Mouse (Mus musculus) kidney, adult 9 months (tissue): ENCODE measurements around the gene Syn3.

Source experiments
- DNase-seq: peaks from one replicate; pipeline ENCODE4 v3.0.0; 2022

The Syn3 gene

DNA sequence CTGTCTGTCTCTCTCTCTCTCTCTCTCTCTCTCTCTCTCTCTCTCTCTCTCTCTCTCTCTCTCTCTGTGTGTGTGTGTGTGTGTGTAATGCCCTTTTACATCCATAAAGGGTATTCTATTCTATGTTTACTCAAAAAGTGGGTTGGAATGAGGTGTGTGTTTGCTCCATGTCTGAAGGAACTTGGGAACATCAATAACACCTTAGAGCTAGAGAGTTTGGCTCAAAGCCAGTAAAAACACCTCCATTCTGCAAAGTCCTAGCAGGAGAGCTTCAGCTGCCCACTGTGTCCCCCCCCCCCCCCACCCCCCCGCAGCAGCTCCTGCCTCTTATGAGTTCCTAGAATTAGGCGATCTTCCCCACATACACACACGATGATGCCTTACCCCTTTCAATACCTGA lies 161.5 kb downstream of the Syn3 start:
- no peak for DNase-seq

DNA sequence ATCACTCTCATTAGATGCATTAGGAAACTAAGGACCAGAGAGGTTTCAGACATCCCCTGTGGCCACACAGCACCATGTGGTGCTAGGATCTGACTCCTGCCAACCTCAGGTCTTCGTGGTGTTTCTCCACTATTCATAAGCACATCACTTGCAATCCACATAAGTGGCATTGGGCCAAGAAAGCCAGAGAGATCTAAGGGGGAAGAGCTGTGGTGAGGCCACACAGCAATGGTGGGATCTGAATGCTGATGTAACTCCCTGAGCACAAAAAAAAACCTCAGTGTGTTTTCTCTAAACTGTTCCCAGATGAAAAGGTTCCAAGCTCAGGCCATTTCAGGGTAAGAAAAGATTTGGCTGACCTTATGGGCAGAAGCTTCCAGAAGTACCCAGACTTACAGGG lies 162.2 kb downstream of the Syn3 start:
- no peak for DNase-seq

DNA sequence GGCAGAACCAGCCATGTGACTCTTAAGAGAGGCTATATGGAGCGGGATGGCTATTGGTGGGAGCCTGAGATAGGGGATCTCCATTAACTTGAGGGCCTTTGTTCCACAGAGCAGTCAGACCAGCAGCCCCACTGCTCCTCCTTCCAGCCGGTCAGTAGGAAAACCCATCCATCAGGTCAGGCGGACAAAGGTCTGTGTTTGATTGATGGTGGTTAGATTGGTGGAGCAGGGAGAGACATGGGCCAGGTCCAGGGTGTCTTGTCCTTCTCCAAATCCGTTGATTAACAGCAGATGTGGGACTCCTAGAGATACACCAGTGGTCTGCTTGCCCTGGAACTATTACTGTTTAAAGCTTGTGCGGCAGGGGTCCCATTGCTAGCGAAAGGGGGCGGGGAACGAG lies 164.1 kb downstream of the Syn3 start:
- DNase-seq: no peak

DNA sequence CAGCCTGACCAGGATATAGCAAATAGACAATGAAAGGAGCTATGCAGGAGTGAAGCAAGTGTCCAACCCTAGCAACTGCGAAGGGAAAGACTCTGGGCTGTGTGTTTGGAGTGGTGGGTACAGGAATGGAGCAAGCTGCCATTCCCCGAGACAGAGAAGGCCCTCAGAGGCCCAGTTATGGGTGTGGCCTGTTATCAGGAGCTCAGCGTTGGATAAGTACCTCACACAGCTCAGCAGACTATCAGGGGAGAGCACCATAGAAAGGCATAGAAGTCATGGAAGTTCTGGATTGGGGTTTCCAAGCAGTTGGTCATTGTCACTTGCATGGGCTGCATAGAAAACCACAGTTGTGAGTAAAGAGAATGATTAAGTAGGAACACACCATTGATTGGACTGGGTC lies 165.8 kb downstream of the Syn3 start:
- no peak for DNase-seq

DNA sequence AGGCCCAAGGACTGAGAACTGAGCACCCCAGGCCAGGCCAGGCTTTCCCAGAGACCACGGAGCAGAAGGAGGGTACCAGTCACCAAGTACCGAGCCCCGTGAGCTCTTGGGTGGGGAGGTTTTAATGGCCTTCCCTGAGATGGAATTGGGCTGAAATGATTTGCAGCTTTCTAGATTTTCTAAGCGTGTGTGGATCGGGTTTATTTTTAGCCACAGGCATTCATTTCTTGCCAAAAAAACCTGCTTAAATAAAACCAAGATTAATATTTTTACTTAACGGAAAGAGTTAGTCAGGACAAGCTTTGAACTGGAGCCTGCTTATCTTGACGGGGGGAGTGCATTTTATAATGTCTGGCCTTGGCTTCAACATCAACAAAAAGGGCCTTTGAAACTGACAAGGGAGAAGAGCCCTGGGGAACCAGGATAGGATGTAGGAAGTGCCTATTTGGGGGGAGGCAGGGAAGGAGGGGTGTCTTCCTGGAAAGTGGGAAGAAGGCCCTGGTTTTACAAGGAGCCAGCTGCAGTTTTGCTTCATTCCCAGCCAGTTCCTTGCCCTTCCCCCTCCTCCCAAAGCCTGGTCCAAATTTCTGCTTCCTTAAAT lies 166.9 kb downstream of the Syn3 start:
- DNase-seq: peak; percentile 76

DNA sequence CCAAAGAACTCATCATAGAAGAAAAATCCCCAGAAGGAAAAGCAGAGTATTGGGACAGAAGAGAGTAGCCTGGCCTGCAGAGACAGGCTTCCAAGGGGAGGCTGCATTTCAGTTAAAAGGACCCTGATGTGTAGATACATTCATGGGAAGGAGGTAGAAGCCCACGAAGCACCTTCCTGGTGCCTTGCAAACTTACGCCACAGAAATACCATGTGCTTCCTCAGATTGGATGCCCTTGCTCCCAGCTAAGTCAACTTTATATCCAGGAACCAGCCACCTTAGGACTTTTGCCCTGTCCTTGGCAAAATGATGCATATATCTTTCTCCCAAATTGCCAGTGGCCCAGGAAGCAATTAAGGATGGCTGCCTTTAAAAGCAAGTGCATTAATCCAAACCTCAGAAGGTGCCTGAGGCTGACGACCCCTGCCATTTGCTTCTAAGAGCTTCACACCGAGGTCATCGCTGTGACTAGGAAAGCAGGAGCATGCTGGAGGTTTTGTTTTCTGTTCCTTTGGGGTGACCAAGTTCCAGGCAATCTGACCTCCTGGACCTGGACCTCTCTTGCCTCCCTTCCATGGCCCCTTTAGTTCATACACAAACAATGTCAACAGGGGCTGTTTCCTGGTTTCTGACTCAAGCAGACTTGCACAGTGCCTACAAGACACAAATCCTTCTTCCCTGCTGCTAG lies 167.6 kb downstream of the Syn3 start:
- DNase-seq: no peak

DNA sequence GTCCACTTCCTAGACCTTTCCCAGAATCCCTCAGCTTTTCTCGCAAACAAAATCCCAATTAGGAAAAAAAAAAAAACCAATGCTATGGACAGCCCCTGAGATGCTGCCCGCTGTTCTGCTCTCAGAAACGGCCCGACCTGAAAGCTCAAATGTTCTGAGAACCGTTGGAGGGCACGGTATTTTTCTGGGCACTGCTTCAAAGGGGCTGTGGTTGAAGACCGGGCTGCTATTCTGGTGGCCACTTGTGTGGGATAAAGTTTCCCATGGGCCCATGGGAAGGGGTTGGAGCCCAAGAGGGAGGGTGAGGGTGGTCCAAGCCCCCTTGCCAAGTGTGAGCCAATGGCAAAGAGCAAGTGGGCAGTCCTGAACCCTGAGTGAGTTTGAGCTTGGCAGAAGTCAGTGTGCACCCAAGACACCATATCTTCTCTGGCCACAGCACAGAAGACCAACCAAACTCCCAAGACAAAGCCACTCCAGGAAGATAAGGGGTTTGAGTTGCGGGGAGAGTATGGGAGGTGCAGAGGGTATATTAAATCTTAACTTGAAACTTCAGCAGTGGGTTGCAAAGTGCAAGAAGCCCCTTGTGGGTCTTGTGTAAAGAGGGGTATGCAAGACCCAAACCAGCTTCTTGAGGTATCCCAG lies 169.3 kb downstream of the Syn3 start:
- DNase-seq: no peak

DNA sequence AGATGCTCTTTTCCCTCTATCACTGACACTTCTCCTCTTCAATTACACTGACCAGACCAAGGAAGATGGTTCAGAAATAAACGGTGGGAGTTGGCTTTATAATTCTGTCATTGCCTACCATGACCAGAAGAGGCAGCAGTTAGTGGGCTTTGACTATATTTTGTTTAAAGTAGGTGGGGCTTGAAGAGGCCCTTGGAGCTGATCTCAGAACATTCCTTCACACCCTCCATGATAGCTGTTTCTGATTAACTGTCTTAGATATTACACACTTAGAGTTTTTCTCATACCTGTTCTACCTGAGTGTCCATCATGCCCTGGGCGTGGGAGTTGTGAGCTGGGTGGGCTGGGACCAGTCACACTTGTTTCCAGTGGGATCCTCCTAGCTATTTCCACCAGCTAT lies 170.0 kb downstream of the Syn3 start:
- DNase-seq: no peak

DNA sequence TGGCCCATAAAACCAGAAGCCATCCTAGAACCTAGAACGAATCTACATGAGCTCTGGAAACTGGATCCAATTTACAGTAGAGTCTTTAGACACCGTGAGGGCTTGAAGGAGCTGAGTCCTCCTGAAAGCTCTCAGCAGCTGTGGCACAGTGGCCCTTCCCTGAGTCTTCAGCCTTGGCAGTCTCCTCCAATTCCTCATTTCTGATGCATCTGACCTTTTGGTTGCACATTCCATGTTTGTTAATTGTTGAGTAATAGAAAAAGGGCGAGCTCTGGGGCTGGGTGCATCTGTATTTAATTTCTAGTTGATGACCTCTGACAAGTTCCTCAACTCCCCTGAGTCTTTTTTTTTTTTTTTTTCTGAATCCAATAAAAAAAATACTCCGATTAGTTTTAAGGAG lies 170.6 kb downstream of the Syn3 start:
- DNase-seq: no peak

DNA sequence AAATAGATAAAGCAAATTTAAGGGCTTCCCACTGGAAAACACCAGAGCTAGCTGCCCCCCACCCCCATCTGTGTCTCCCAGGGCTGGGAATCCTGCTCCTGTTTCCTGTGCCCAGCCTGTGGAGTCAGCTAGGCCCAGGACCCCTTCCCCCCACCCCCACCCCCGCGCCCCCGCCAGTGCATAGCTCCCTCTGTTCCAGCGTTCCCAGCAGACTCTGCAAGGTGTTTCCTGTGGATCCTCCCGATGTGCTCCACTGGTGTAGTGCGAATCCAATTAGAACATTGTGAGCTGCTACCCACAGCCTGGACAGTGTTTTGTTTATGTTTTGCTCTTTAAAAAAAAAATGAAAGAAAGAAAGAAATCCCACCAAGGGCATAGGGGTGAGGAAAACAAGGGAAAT lies 173.4 kb downstream of the Syn3 start:
- DNase-seq: no peak

DNA sequence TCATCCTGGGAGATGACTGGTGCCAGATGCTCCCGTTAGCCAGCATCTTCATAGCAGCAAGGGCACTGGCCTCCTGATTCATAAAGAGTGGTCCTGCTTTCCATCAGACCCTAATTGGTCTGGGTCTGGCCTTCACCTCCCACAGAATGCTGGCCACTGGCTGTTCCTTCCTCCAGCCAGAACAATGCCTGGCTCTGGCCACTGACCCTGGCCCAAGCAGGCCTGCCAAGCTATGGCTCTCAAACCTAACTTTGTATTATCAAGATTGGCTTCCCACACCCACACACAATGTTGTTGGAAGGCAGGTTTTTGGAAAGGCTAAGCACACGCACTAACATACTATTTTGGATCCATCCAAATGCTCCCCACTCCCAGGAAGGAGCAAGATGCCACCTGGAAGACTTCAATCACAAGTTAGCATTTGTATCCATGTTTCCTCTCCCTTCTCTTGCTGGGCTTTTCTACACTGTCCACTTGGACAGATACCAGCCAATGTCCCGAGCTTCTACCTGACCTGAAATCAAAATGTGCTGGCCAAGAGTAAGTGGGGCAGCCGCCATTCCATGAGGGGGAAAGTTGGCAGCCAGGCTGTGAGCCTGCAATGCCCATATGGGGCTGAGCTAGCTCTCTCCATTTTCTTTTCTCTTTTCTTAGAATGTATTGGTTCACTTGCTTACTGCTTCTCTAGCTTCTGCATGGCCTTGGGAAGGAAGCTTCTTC lies 175.3 kb downstream of the Syn3 start:
- DNase-seq: no peak

DNA sequence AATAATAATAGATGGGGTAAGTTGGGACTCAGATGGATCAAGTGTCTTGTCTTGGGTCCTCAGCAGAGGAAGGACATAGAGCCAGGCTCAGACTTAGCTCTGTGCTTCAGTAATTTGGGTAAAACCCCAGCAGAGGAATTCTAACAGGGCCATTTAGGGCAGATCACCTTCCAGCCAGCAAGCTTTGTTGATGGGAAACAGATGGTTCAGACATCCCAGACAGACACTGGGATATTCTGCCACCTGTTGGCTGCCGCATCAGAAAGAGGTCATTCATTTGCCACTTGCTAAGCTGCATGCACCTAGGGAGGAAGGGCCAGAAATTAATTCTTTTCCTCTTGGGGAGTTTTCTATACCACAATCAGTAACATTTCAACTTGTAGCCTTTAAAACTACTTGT lies 176.7 kb downstream of the Syn3 start:
- DNase-seq: no peak

DNA sequence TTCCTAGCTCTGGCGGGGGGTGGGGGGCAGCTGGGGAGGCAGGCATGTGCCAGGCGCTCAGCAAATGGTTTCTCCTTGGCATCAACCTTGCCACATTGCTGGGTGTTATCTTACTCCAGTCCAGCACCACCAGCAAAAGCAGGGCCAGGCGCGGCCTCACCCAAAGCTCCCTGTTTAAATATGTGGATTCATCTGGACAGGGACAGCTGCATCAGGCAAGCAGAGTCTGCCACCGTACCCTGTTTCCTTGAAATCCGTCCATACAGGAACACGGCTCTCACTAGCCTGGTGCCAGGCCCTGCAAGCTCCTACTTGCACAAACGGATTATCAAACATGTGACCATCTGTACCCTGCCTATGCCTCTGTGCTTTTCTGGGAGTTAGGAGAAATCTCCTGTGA lies 177.5 kb downstream of the Syn3 start:
- DNase-seq: no peak

DNA sequence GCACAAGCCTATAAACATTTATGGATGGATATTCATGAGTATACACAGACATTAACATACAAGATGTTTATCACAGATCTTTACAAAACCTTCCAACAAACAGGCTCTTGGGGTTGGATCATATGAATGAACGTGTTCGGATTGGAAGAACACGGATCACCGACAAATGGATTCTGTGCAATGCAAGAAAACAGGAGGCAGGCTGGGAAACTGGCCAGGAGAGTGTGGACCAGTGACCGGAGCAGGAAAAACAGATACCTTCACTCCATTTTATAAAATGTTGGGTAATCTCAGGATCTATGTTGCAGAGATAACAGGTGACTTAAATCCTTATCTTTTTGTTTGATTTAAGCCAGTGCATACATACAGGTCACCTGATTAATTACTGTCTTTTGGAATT lies 178.5 kb downstream of the Syn3 start:
- DNase-seq: no peak

DNA sequence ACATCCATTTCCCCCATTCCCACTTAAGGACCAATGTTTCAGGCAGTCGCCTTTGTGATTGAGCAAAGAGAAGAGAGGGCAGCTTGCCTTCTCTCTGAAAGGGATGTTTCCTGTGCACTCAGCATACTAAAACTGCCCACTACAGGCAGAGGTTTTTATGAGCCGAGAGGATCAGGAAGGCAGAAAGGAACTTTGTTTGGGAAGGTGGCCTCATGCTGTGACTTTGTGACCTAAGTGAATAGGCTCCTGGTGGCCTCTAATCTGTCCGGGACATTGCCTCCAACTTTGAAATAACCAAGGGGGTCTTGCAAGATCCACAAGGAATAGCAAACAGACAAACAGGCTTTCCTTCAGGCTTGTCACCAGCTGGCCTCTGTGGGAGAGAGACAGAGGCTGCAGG lies 179.2 kb downstream of the Syn3 start:
- no peak for DNase-seq

DNA sequence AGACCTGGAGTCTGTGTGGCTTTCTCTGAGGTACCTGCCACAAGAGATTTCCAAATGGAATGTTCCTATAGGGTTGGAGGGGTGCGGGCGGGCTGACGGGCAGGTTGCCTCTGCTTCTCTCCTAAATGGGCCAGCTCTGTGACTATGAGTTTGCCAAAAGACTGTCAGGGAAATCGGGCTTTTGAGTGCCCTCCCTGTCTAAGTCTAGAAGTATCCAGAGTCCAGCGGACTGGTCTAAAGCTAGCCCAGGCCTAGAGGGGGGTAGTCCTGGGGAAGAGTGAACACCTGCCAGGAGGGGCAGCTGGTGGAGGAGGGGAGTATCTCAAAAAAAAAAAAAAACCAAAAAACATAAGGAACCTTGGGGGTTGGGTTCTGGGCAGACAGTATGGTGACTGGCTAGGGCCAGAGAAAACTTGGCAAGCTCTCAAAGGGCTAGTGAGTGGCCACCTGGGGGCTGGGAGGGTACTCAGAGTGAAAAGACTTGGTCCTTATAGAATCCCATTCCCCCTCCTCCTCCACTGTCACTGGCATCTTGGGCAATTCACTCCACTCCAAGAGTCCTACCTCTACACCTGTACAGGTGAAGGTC lies 180.1 kb downstream of the Syn3 start:
- DNase-seq: no peak

DNA sequence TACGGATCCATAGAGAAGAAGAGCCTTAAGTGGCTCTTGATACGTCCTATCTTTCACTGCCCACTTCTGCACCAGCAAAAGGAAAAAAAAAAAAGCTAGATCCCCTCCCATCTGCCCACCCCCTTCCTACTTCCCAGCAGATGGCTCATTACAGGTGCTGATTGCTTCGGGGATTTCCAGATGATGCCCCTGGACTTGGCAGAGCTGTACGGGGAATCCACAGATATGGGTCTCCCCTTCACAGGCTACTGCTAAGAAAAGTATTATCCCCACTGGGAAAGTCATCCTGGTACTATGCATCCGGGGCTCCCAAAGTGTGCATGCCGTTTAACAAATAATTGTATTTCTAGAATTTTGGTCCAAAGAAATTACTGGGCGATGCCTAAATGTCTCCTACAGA lies 181.1 kb downstream of the Syn3 start:
- no peak for DNase-seq

DNA sequence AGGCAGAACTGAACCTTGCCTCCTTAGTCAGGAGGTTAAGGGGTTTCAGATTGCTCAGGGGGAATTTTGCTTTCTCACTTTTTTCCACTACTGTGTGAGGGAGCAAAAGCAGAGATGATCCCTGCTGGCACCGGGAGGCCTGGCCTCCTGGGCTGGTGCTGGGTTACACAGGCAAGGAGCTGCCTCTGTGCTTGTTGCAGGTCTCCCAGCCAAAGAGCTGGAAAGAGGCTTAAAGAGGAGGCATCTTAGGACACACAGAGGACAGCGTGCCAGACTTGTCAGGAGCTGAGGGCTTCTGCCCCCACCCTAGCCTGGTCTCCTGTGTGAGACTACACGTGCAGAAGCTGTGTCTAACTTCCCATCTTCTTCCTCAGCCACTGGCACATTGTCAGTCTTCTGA lies 183.2 kb downstream of the Syn3 start:
- DNase-seq: no peak

DNA sequence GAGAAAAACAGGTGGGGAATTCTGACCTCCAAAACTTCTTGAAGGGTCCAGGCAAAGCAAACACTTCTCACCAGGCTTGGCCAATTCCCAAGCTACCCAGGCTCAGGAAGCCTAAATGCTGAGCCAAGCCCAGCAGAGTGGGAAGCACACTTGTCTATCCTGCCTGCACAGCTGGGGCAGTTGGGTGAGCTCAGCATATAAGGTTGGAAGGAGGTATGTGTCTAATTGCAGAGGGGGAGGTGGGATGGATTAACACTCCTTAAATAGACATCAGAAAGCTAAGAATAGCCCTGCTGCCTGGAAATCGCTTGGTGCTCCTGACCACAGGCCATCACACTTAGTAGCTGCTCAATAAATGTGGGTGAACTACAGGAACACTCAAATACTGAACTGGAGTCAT lies 185.2 kb downstream of the Syn3 start:
- DNase-seq: no peak

DNA sequence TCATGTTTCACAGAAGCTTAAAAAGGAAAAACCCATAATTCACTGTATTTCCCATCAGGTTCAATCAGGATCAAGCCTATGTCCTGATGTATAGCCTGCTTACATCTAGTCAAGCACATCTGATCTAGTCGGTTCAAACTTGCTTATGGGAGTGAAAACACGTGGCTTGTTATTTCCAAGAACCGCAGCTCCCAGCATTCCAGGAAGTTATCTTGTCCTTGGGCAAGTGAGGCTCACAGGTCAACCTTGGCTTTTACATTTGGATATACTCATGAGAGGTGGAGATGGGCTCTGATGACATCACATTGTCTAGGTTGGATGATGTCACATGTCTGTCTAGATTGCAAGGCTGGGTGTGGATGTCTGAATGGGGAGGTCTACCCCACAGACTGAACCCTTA lies 185.7 kb downstream of the Syn3 start:
- no peak for DNase-seq

DNA sequence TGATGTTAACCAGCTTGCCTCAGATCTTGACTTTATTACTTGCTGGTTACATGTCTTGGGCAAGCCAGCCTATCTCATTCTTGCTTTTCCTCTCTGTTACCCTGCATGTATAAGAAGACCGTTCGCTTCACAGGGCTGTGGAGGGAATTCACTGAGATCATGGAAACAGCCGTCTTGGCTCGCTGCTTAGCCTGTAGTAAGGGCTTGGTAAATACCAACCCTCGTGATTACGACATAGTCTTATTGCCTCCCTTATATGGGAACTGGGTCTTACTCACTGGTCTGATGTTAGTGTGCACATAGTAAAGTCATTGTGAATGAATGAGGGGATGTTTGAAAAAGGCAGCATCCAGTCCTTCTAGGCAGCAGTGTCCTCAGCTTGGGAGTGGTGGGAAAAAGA lies 188.2 kb downstream of the Syn3 start:
- no peak for DNase-seq

DNA sequence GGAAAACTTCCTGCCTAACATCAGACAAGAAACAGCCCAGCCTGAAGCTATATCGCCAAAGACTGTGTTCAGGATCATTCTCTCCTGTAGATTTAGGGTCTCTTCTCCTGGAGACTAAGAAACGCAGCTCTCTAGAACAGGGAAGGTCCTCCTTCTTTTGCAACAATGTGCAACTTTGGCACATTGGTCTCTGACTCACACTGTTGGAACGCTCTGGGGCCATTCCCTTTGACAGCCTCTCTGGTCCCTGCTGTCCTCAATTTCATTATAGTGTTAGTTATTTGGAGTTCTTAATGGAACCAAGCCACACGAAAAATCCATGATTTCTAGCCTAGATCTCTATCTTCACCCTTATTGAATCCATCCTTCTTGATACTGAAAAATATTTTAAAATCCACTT lies 191.5 kb downstream of the Syn3 start:
- no peak for DNase-seq

DNA sequence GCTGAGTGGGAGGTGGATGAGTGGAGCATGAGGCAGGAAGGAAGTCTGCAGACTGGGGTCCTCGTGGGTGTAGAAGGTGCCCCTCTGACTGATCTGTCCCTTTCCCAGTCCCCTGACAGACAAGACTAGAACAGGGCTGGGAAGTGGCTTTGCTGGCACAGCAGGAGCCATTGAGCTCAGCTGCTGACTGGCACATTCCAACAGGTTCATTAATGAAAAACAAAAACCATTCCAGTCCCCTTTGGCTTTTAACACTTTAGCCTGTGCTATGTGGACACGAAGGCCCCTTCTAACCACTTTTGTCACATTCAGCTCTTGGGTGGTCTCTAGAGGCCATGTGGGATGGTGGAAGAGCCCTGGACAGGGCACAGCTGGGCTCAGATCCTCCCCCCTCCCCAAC lies 194.1 kb downstream of the Syn3 start:
- no peak for DNase-seq

DNA sequence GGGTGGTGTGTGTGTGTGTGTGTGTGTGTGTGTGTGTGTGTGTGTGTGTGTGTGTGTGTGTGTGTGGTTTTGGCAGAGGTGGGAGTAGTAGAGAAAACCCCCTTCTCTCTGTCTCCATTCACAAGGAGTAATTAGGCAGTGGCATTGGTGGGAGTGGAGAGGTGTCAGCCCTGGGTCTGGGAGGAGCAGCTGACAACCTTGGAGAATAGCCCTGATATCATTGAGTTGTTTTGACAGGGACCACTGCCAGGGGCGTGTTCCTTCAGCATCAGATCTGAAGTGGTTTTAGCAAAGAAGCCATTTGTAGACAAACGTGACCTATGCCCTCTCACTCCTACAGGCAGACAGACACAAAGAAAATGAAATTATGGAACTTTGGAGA lies 195.2 kb downstream of the Syn3 start:
- DNase-seq: no peak
